19 mouse cellular contexts compared by ENCODE assay signal in the genomic region with DNA sequence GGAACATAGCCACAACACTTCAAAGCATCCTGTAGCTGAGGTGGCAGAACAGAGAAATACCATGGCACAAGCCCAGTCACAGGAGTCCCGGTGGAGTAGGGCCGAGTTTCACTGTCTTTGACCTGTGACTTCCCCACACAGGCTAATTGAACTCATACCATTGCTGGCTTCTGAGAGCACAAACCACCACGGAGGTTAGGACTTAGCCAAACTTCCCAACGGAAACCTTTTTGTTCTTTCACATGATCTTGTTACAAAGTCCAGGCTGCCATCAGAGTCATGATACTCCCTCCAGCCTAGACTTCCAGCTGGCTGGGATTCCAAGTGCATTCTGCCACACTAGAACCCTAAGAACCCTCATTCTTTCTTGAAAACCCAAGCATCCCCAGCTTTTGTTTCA. TPM values are rescaled to one million over a fixed set of nuclear protein-coding genes. Genes with fewer than 3 reads are reported as not detected.
"Had no signal": no experiment of that assay in that cellular context is flagged by ENCODE, and none has a peak within 500 bp of the region (broad histone marks: within the 10 kb centered on the region; RNA-seq: fewer than 3 reads in every experiment).

No protein-coding gene starts in this region.

- H3K36me3 ChIP-seq: midbrain, embryonic 10.5 days; midbrain, embryonic 12.5 days; neural tube, embryonic 13.5 days; neural tube, embryonic 15.5 days had no signal

- H3K9ac ChIP-seq: lung, embryonic 14.5 days; midbrain, embryonic 12.5 days; neural tube, embryonic 13.5 days; neural tube, embryonic 15.5 days had no signal

- H3K4me2 ChIP-seq: lung, embryonic 14.5 days; midbrain, embryonic 12.5 days; neural tube, embryonic 13.5 days; neural tube, embryonic 15.5 days had no signal

- H3K9me3 ChIP-seq: midbrain, embryonic 10.5 days; midbrain, embryonic 12.5 days; neural tube, embryonic 13.5 days; neural tube, embryonic 15.5 days had no signal

- H3K4me3 ChIP-seq: midbrain, embryonic 10.5 days; midbrain, embryonic 12.5 days; myocyte; neural tube, embryonic 13.5 days; neural tube, embryonic 15.5 days had no signal

- H3K27ac ChIP-seq: midbrain, embryonic 10.5 days; midbrain, embryonic 12.5 days; neural tube, embryonic 13.5 days; neural tube, embryonic 15.5 days had no signal

- ATAC-seq: midbrain, embryonic 16.5 days had no signal

- H3K27me3 ChIP-seq: midbrain, embryonic 12.5 days; neural tube, embryonic 13.5 days; neural tube, embryonic 15.5 days had no signal

- DNase-seq: lung, embryonic 14.5 days; lung, postnatal 10 days; lung, postnatal 4 days; midbrain, embryonic 14.5 days; retina, postnatal 1 day; right cerebral cortex, adult 18-20 months; right cerebral cortex, postnatal 25 days; right cerebral cortex, postnatal 4 days; spleen, adult 18-20 months; thymus, adult 18-20 months; thymus, postnatal 14 days; thymus, postnatal 36 days had no signal

- H3K4me1 ChIP-seq: midbrain, embryonic 10.5 days; midbrain, embryonic 12.5 days; neural tube, embryonic 13.5 days; neural tube, embryonic 15.5 days had no signal

RNA-seq across cellular contexts. Expression of gene Slc25a43, which starts 34.2 kb away (rescaled TPM):
- total RNA-seq: megakaryocyte-erythroid progenitor cell, adult 5-6 weeks had no signal
